Mouse (Mus musculus): ENCODE results near the gene Fut2. TPM values are rescaled to one million over a fixed set of nuclear protein-coding genes. Genes with fewer than 3 reads are reported as not detected.

Fut2 gene
- polyA plus RNA-seq, 1 experiment from 2014 or later, result 0.38 TPM

GRCm38 (mm10) chr7:45641391-45642040 lies 24.7 kb downstream of the Fut2 start:
- no peak for TF ChIP-seq CTCF (IDR thresholded peaks at IDR 0.05; ENCODE audit: low read depth)

GRCm38 (mm10) chr7:45640191-45640957 lies 25.8 kb downstream of the Fut2 start:
- no peak for TF ChIP-seq CTCF (IDR thresholded peaks at IDR 0.05; ENCODE audit: low read depth)
- ATAC-seq (replicated peaks; ENCODE audit: low FRiP score, low read depth) (no peak), DNase-seq (ENCODE audit: low spot score) (no peak)
- H3K4me3 ChIP-seq (replicated peaks; ENCODE audit: low read depth, low read length), result no peak overlapping the region
- H3K4me2 ChIP-seq (ENCODE audit: low read length), result no peak overlapping the region
- no peak overlapping the region for H3K9ac ChIP-seq (ENCODE audit: low read depth, low read length)
- no peaks in the 10 kb centered on the region for H3K27me3 ChIP-seq (ENCODE audit: insufficient read depth, low read length)
- H3K36me3 ChIP-seq (ENCODE audit: insufficient read depth, low read length), result 0 out of 2 replicates have a peak, but pooled peaks cover 4% of the 10 kb centered on the region
- H3K9me3 ChIP-seq (replicated peaks; ENCODE audit: low read length), result no peaks in the 10 kb centered on the region
- peaks cover 37% of the 10 kb centered on the region for H3K4me1 ChIP-seq (replicated peaks; ENCODE audit: insufficient read depth, low read length)
- no peak overlapping the region; the same call in 1 of the 2 replicates for H3K27ac ChIP-seq
- 59% methylated on average over 19 of the region's 19 CpGs for WGBS

More at GRCm38 (mm10) chr7:45641391-45642040, 24.7 kb downstream of the Fut2 start:
- Histone ChIP-seq H3K4me2 (ENCODE audit: low read length) (peak overlapping the region; percentile 67), H3K27me3 (ENCODE audit: insufficient read depth, low read length) (no peaks in the 10 kb centered on the region), H3K27ac (no peak overlapping the region), H3K4me1 (replicated peaks; ENCODE audit: insufficient read depth, low read length) (peaks cover 37% of the 10 kb centered on the region), H3K36me3 (ENCODE audit: insufficient read depth, low read length) (0 out of 2 replicates have a peak, but pooled peaks cover 3% of the 10 kb centered on the region), H3K9ac (ENCODE audit: low read depth, low read length) (no peak overlapping the region), H3K9me3 (replicated peaks; ENCODE audit: low read length) (no peaks in the 10 kb centered on the region), H3K4me3 (replicated peaks; ENCODE audit: low read depth, low read length) (0 out of 2 replicates have a peak overlapping the region, but pooled peaks have one; percentile 4)
- DNase-seq (ENCODE audit: low spot score) (peak; percentile 66), ATAC-seq (replicated peaks; ENCODE audit: low FRiP score, low read depth) (no peak)
- 56% methylated on average over 13 of the region's 17 CpGs for WGBS

- WGBS, result 29% methylated on average over 19 of the region's 19 CpGs
- no peak within 1 kb of the TSS for H3K4me2 ChIP-seq (ENCODE audit: low read length)
- no peak for DNase-seq (ENCODE audit: low spot score)
Measured at GRCm38 (mm10) chr7:45639561-45640027, 26.6 kb downstream of the Fut2 start, which contains the start of gene Mamstr. TSS of gene Mamstr (plus strand) at chr7:45639977.

GRCm38 (mm10) chr7:45638623-45639401 lies 27.4 kb downstream of the Fut2 start:
- peak overlapping the region; percentile 34 for H3K4me2 ChIP-seq (ENCODE audit: low read length)
- H3K9ac ChIP-seq (ENCODE audit: low read depth, low read length), result no peak overlapping the region
- no peak for TF ChIP-seq CTCF (IDR thresholded peaks at IDR 0.05; ENCODE audit: low read depth)
- peak; percentile 99 for DNase-seq (ENCODE audit: low spot score)
- ATAC-seq (replicated peaks; ENCODE audit: low FRiP score, low read depth), result peak; percentile 81
- no peaks in the 10 kb centered on the region for H3K27me3 ChIP-seq (ENCODE audit: insufficient read depth, low read length)
- no peaks in the 10 kb centered on the region for H3K9me3 ChIP-seq (replicated peaks; ENCODE audit: low read length)
- H3K4me1 ChIP-seq (replicated peaks; ENCODE audit: insufficient read depth, low read length), result peaks cover 37% of the 10 kb centered on the region
- no peak overlapping the region for H3K27ac ChIP-seq
- WGBS, result 23% methylated on average over 29 of the region's 29 CpGs
- H3K4me3 ChIP-seq (replicated peaks; ENCODE audit: low read depth, low read length), result 0 out of 2 replicates have a peak overlapping the region, but pooled peaks have one; percentile 3
- 0 out of 2 replicates have a peak, but pooled peaks cover 4% of the 10 kb centered on the region for H3K36me3 ChIP-seq (ENCODE audit: insufficient read depth, low read length)

More at GRCm38 (mm10) chr7:45639561-45640027, 26.6 kb downstream of the Fut2 start, which contains the start of gene Mamstr:
- Histone ChIP-seq H3K4me3 (replicated peaks; ENCODE audit: low read depth, low read length) (no peak within 1 kb of the TSS), H3K9me3 (replicated peaks; ENCODE audit: low read length) (no peaks in the 10 kb centered on the region), H3K27me3 (ENCODE audit: insufficient read depth, low read length) (no peaks in the 10 kb centered on the region), H3K36me3 (ENCODE audit: insufficient read depth, low read length) (0 out of 2 replicates have a peak, but pooled peaks cover 4% of the 10 kb centered on the region), H3K4me1 (replicated peaks; ENCODE audit: insufficient read depth, low read length) (peaks cover 37% of the 10 kb centered on the region), H3K27ac (peak within 1 kb of the TSS; percentile 8; the same call in 1 of the 2 replicates), H3K9ac (ENCODE audit: low read depth, low read length) (no peak within 1 kb of the TSS)
- ATAC-seq (replicated peaks; ENCODE audit: low FRiP score, low read depth), result no peak
- no peak for TF ChIP-seq CTCF (IDR thresholded peaks at IDR 0.05; ENCODE audit: low read depth)

- TF ChIP-seq CTCF (IDR thresholded peaks at IDR 0.05; ENCODE audit: low read depth), result no peak
- Histone ChIP-seq H3K9ac (ENCODE audit: low read depth, low read length) (no peak overlapping the region), H3K4me3 (replicated peaks; ENCODE audit: low read depth, low read length) (no peak overlapping the region), H3K4me2 (ENCODE audit: low read length) (no peak overlapping the region; the same call in 1 of the 2 replicates), H3K4me1 (replicated peaks; ENCODE audit: insufficient read depth, low read length) (peaks cover 32% of the 10 kb centered on the region), H3K36me3 (ENCODE audit: insufficient read depth, low read length) (0 out of 2 replicates have a peak, but pooled peaks cover 4% of the 10 kb centered on the region), H3K9me3 (replicated peaks; ENCODE audit: low read length) (no peaks in the 10 kb centered on the region), H3K27me3 (ENCODE audit: insufficient read depth, low read length) (no peaks in the 10 kb centered on the region), H3K27ac (no peak overlapping the region)
- ATAC-seq (replicated peaks; ENCODE audit: low FRiP score, low read depth), result no peak
- no peak for DNase-seq (ENCODE audit: low spot score)
- WGBS, result 95% methylated on average over 6 of the region's 6 CpGs
Measured at GRCm38 (mm10) chr7:45637710-45638109, 28.5 kb downstream of the Fut2 start.
